Mouse (Mus musculus): ENCODE results near the gene Trp53inp2.

- TF ChIP-seq POLR2A (IDR thresholded peaks at IDR 0.05; ENCODE audit: insufficient read length, low read depth) (no peak), MAX (IDR thresholded peaks at IDR 0.05; ENCODE audit: low read depth) (no peak)
These were observed 190 bp downstream of the Trp53inp2 start for GRCm38 (mm10) chr2:155381060-155381437.
